Mouse (Mus musculus) embryonic facial prominence, embryonic 11.5 days (tissue): ENCODE results near the gene Fkbp7. TPM values are rescaled to one million over a fixed set of nuclear protein-coding genes. Genes with fewer than 3 reads are reported as not detected.
A peak's percentile ranks its signal among the peaks of the same experiment; 100 is the strongest.

Experiments
- ATAC-seq: fragments of 200-750 bp; cut with Nextera tagmentation; replicated peaks from 2 replicates; pipeline ENCODE4 v1.8.0; 2017; ENCODE audit warnings: low read depth; ENCODE audit not compliant: insufficient number of reproducible peaks, low FRiP score, low TSS enrichment
- DNase-seq: peaks from one replicate; pipeline ENCODE4 v3.0.0-alpha.2; 2015; ENCODE audit warnings: low spot score
- H3K27ac ChIP-seq: fragments of 300-500 bp; sonication (generic); replicated peaks from 2 replicates; pipeline ENCODE4 v1.5.1; 2014; ENCODE audit warnings: mild to moderate bottlenecking, low read depth, low read length, control low read depth
- H3K27me3 ChIP-seq: fragments of 300-500 bp; sonication (generic); 2 replicates; pipeline ENCODE4 v1.6.1; 2014; ENCODE audit warnings: mild to moderate bottlenecking, low read length, moderate library complexity, mixed read lengths; ENCODE audit not compliant: control insufficient read depth, insufficient read depth
- H3K36me3 ChIP-seq: fragments of 300-500 bp; sonication (generic); replicated peaks from 2 replicates; pipeline ENCODE4 v1.6.1; 2014; ENCODE audit warnings: low read depth, mild to moderate bottlenecking, low read length, moderate library complexity, mixed read lengths; ENCODE audit not compliant: control insufficient read depth, insufficient read depth
- H3K4me1 ChIP-seq: fragments of 300-500 bp; sonication (generic); 2 replicates; pipeline ENCODE4 v1.6.1; 2014; ENCODE audit warnings: low read length, mixed read lengths; ENCODE audit not compliant: control insufficient read depth, insufficient read depth
- H3K4me2 ChIP-seq: fragments of 300-500 bp; sonication (generic); 2 replicates; pipeline ENCODE4 v1.6.1; 2014; ENCODE audit warnings: low read depth, mild to moderate bottlenecking, control low read depth, low read length, moderate library complexity
- H3K4me3 ChIP-seq: fragments of 300-500 bp; sonication (generic); 2 replicates; pipeline ENCODE4 v1.5.1; 2014; ENCODE audit warnings: low read depth, low read length, control low read depth
- H3K9ac ChIP-seq: fragments of 300-500 bp; sonication (generic); replicated peaks from 2 replicates; pipeline ENCODE4 v1.6.1; 2014; ENCODE audit warnings: mild to moderate bottlenecking, control low read depth, low read length
- H3K9me3 ChIP-seq: fragments of 300-500 bp; sonication (generic); replicated peaks from 2 replicates; pipeline ENCODE4 v1.6.1; 2016; ENCODE audit warnings: mild to moderate bottlenecking, low read length, inconsistent platforms, mixed read lengths; ENCODE audit not compliant: control insufficient read depth
- WGBS: fragments of 180-500 bp; shearing (Covaris S2); extraction: QIAGEN DNeasy Blood & Tissue Kit; methylation state at CpG from one replicate; pipeline ENCODE4 v1.1.7; 2014; 5-methylcytosine and 5-hydroxymethylcytosine counted together
- polyA plus RNA-seq: library from polyadenylated mRNA; unstranded; fragments of >200 nt; fragmentation: Nextera tagmentation; extraction: Ambion mirVana; gene quantifications from 2 replicates; pipeline ENCODE4 v1.2.1, GENCODE M21; 2014

Gene Fkbp7
- polyA plus RNA-seq, 1 experiment from 2014 or later: 45.8 TPM

DNA sequence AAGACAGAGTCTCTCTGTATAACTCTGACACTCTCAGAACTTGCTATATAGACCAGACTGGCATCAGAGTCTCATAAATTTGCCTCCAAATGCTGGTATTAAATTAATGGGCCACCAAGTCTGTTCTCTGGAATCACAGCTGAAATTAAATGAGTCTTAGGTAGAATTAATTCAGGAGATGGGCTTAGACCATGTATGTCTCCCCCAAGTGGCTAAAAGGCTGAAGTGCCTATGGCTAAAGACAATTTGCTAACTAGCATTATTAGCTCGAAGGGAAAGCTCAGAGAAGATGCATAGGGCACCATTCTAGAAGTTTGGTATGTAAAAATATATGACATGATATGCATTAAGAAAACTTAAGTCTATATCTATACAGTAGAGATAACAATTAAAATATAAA, 54.8 kb downstream of the Fkbp7 start:
- no peaks in the 10 kb centered on the region for H3K4me1 ChIP-seq
- no peak overlapping the region for H3K27ac ChIP-seq
- no peak for ATAC-seq
- H3K9ac ChIP-seq: no peak overlapping the region
- 61% methylated on average over 1 of the region's 1 CpGs for WGBS
- no peaks in the 10 kb centered on the region for H3K27me3 ChIP-seq
- no peak overlapping the region for H3K4me3 ChIP-seq
- no peaks in the 10 kb centered on the region for H3K9me3 ChIP-seq
- no peaks in the 10 kb centered on the region for H3K36me3 ChIP-seq
- DNase-seq: peak; percentile 76
- H3K4me2 ChIP-seq: no peak overlapping the region

Other genes with a start within 250 kb of the Fkbp7 start
- gene Prkra, start 25.1 kb downstream of the Fkbp7 start, polyA plus RNA-seq: 102 and 103 TPM in 2 replicates
- 0.72 and 0.93 TPM in 2 replicates for gene Pjvk, start 24.6 kb downstream of the Fkbp7 start, polyA plus RNA-seq
- 11.7 and 15.6 TPM in 2 replicates for gene Plekha3, start 2.2 kb upstream of the Fkbp7 start, polyA plus RNA-seq